Mouse (Mus musculus) embryo, embryonic 10 days (tissue): ENCODE measurements at regions not wholly inside any gene's neighbourhood (a gene's known extent, or its start where the extent isn't known, plus 50 kb on each side); places are given as distances from the start of the nearest gene placed in this dataset.
"Not testable (repeated sequence)": the region's sequence is repeated elsewhere in the genome, so short reads cannot be mapped to it uniquely, and the experiment has no call there.

ENCODE experiments used
- DNase-seq: peaks from one replicate; pipeline ENCODE4 v3.0.0-alpha.2; 2015; ENCODE audit warnings: low spot score

GRCm38 (mm10) chr14:102793753-102794152, 188.7 kb downstream of the Kctd12 start:
- DNase-seq, result no peak

GRCm38 (mm10) chr14:102790916-102791315, 191.5 kb downstream of the Kctd12 start:
- no peak for DNase-seq

GRCm38 (mm10) chr14:102782227-102782626, 200.2 kb downstream of the Kctd12 start:
- no peak for DNase-seq

DNA sequence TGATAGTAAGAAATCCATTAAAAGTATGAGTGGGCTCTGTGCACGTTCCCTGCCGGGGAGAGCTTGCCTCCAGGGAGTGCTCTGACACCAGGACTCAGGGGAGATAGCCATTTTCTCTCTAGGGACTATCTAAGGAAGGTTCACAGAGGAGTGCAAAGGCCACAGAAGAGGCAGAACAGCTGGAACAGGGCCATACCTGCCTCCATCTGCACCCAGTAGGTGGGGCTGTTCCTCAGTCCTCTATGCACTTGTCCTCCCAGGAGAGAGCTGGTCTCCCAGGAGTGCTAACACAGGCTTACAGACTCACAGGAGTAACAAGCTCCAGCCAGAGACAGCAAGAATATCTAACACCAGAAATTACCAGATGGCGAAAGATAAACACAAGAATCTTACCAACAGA, 212.7 kb downstream of the Kctd12 start:
- DNase-seq, result peak; percentile 11

DNA sequence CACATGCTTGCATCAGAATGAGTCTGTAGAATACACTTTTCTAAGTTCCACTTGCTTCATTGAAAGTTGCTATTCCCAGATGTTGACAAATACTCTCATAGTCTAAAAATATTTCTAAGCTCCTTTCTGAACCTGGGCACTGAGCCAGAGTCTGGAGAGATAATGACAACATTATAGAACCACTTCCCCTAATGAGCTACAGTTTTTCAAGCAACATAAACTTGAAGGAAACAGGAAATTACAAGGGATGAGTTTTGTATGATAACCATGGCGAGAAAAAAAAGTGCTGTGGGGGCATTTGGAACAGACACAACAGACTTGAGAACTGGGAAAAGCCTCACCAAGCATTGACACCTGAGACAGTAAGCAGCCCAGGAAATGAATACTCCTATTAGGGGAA, 233.8 kb downstream of the Kctd12 start:
- DNase-seq, result no peak

- no peak for DNase-seq
These were observed 240.1 kb downstream of the Kctd12 start for GRCm38 (mm10) chr14:102742331-102742730.

- peak; percentile 49 for DNase-seq
These were observed 245.8 kb downstream of the Kctd12 start for GRCm38 (mm10) chr14:102736656-102737055.

DNA sequence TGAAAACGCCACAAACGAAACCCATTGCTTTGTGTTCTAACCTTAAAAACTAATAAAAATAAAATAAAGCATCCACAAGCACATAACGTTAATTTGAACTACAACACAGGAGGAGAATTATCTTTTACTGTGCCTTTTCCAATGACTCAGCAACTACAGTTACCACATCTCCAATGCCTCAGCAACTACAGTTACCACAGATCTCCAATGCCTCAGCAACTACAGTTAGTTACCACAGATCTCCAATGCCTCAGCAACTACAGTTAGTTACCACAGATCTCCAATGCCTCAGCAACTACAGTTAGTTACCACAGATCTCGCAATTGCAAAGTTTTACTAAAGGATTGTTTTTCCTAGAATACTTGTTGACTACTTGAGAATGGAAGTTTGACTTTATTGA, 248.7 kb downstream of the Kctd12 start:
- DNase-seq, result not testable (repeated sequence)

DNA sequence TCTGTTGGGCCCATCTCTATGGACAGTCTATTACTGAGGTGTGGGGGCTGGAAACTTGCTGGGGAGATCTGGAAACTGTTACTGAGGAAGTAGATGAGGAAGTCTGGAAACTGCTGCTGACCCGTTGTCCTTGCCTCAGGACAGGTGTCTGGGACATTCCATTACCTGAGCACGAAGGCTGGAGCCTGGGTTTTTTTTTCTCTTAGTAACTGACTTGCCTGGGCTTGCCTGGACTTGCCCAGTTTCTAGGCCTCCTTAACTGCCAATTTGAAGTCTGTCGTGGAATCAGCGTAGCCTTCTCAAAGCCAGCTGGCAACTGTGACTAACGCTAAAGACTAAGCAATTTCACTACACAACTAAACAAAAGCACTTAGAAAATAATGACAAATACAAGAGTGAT, 250.7 kb downstream of the Kctd12 start:
- no peak for DNase-seq

DNA sequence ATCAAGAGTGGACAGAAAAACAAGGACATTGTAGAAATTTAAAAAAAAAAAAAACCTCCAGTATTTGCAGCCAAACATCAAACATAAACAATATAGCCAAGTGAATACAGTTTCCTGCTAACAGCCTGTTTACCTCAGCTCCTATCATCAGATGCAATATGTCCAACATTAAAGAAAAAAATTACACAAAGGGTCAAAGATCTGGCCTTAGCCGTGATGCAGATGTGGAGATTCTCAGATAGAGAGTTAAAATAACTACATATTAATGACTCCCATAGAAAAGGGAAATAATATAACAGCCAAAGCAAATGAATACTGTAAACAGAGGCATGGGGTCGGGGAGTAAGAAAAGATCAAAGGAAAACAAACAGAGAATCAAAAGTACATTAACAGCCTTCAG, 259.8 kb downstream of the Kctd12 start:
- DNase-seq, result no peak

DNA sequence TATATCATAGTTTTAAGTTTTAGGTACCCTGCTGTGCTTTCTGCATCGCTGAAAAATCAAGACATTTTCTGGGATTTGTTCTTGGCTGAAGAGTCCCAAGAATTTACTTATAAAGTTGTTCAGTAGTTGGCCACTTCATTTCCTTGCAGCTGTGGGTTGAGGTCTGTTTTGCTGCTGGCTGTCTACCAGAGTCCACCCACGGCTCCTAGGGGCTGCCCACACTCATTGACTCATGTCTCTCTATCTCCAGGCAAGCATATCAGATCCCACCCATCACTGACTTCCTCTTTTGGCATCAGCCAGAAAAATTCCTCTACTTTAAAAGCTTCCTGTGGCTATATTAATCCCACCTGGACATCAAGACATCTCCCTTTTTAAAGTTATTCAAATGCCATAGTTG, 263.9 kb downstream of the Kctd12 start:
- no peak for DNase-seq

DNA sequence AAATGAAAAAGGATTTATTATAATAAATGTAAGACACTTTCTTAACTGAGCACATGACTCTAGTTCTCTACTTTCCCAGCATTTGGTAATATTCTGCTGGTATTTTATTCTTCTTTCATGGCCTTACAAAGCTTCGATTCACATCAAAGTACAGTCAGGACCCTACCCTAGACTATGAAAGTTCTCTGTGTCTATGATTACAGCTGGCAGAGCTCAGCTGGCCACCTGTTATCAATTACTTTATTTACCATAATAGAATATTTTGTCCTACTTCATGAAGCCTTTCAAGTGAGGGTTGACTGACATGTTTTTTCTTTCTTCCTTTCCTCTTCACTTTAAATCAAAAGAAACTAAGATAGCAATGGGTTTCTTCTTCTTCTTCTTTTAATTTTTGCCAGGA, 269.8 kb downstream of the Kctd12 start:
- no peak for DNase-seq

GRCm38 (mm10) chr14:102706704-102707336, 275.6 kb downstream of the Kctd12 start:
- DNase-seq, result no peak

DNA sequence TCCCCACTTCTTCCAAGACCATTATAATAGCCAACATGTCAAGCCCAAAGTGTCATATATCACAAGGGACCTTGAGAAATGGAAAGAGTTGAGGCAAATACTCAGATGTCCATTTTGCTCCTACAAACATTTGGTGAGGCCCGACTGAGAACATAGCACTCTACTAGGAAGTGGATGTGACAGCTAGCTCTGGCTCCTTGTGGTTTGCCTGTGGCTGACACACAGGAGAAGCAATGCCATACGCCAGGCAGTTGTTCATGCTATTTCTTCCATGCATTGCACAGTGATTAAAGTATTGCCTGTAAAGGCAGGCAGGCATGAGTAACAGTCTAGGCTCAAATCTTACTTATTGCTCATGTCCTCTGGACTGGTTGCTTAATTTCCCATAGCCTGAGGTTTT, 281.3 kb downstream of the Kctd12 start:
- DNase-seq, result no peak

DNA sequence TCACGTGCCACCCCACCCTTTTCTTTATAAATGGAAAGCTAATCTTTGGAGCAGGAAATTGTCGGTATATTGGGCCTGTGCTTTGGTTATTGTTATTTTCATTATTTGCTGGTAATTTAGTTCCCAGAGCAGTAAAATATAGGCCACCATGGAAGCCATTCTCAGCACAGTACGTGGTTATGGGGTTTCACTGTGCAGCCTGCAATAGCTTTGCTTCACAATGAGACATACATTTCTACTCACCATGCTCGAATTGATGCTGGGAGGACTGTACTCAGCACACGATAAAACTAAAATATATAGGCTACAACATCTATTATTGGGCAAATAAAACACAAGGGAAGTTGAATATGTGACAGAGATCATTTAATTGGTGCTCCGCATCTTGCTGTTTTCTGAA, 282.0 kb downstream of the Kctd12 start:
- no peak for DNase-seq

- no peak for DNase-seq
These were observed 283.4 kb downstream of the Kctd12 start for GRCm38 (mm10) chr14:102699015-102699414.

DNA sequence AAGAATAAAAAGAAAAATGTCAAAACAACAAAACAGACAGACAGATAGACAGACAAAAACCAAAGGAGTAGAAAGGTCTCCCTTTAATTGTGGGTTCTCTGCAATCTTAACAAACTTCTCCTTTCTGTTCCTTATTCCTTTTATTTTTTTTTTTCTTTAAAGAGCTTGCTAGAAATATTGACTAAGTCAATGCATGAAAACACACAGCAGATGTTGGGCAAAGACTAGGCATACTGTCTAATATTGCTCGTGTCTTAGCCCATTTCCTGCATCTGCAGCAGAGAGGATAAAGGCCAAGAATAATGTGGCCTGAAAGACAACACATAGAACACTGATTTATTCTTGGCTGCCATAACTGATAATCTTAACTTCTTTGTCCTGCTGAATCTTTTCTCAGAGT, 295.6 kb downstream of the Kctd12 start:
- no peak for DNase-seq

GRCm38 (mm10) chr14:102676582-102676981, 305.9 kb downstream of the Kctd12 start:
- DNase-seq, result no peak

DNA sequence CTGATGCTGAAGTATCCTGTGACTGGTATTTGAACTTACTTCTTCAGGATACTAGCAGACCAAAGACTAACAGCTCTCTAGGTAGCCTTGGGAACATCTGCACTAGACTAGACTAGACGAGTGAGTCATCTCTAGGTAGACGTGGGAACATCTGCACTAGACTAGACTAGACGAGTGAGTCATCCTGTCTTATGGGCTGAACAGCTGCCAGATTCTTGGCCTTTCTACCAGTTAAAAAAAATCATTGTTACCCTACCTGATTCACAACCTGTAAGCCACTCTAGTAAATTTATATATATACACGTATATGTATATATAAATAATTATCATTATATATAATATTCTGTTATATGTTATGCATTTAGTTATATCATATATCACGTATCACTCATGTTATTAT, 307.8 kb downstream of the Kctd12 start:
- DNase-seq, result no peak

DNA sequence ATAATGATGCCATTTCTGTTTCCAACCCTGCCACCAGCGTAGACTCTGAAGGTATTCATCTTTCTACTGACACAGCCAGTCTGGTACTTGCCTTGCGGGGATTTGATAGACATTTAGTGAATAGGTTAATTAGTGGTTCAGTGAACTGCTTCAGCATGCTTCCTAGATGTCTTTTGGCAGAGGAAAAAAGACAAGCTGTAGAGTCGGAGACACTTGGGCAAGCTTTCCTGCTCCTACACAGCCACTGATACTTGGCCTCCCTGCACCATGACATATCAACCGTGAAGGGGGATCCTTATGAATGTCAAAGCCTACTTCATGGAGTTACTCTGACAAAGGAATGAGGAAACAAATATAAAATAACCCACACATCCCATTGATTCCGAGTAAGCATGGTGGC, 308.7 kb downstream of the Kctd12 start:
- no peak for DNase-seq

- DNase-seq, result no peak
These were observed 319.2 kb downstream of the Kctd12 start for GRCm38 (mm10) chr14:102663240-102663639.

DNA sequence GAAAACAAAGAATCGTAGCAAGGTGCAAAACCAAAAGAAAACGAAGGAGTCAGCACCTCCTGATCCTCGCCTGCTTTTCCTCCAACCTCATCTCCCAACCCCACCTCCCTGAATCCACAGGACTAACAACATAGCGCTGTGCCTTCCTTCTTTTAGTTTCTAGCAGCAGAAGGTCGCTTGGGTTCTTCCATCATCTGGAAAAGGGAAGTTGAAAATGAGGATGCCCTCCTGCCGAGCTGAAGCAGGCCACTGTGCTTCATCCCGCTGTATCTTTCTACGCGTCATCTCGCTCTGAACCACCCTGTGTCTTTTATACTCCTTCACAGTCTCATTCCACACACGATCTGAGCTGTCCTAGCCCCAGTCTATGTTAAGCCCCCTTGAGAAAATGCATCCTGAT, 322.1 kb downstream of the Kctd12 start:
- no peak for DNase-seq

DNA sequence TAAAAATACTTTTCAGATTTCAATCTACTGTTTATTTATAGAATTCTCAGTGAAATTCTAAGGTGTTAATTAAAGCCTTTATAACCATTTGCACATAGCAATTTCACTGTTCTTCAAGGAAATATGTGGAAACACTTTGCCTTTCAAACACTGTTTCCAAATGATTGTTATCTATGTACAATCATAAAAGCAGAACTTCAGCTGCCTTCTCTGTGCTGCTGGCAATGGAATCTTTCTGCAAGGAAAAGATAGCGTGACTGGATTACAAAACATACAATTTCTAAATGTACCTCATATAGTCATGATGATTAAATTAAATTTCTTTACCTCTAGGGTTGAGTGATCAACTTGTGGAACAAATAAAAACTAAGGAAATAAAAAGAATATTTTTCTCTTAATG, 326.2 kb downstream of the Kctd12 start:
- DNase-seq, result no peak

- DNase-seq, result no peak
These were observed 352.8 kb downstream of the Kctd12 start for GRCm38 (mm10) chr14:102629601-102630000.

- no peak for DNase-seq
These were observed 360.9 kb downstream of the Kctd12 start for GRCm38 (mm10) chr14:102621546-102621945.
